In the genomic region with DNA sequence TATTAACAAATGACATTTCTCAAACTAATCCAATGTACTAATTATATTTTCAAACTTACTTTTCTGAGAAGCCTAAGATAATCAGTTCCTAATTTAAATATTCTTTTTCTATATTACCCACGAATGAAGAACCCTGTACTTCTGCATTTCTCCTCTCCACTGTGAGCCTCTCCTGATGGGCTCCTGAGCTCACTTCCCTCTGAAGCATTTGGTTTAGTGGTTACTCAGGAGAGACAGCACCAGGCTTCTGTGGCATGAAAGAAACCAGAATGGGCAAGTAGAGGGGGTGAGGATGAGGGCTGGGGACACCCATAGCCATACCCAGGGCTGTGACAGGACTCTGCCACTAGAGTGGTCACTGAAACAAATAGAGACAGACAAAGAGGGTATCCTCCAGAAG, we compare ENCODE assay signal across 22 mouse cellular contexts. TPM values are rescaled to one million over a fixed set of nuclear protein-coding genes. Genes with fewer than 3 reads are reported as not detected.
"Had no signal": no experiment of that assay in that cellular context is flagged by ENCODE, and none has a peak within 500 bp of the region (broad histone marks: within the 10 kb centered on the region; RNA-seq: fewer than 3 reads in every experiment).

No protein-coding gene starts in this region.

- H3K9me3 ChIP-seq: midbrain, embryonic 10.5 days; midbrain, embryonic 12.5 days; neural tube, embryonic 13.5 days; neural tube, embryonic 15.5 days; stomach, embryonic 15.5 days had no signal

- H3K36me3 ChIP-seq: midbrain, embryonic 10.5 days; midbrain, embryonic 12.5 days; neural tube, embryonic 13.5 days; neural tube, embryonic 15.5 days; stomach, embryonic 15.5 days had no signal

- H3K9ac ChIP-seq: liver, embryonic 14.5 days; lung, embryonic 14.5 days; midbrain, embryonic 12.5 days; neural tube, embryonic 13.5 days; neural tube, embryonic 15.5 days; stomach, embryonic 15.5 days had no signal

- H3K27me3 ChIP-seq: midbrain, embryonic 12.5 days; neural tube, embryonic 13.5 days; neural tube, embryonic 15.5 days; stomach, embryonic 15.5 days had no signal

- H3K4me1 ChIP-seq: midbrain, embryonic 10.5 days; midbrain, embryonic 12.5 days; neural tube, embryonic 13.5 days; neural tube, embryonic 15.5 days; stomach, embryonic 15.5 days had no signal

- H3K4me3 ChIP-seq: midbrain, embryonic 10.5 days; midbrain, embryonic 12.5 days; myocyte; neural tube, embryonic 13.5 days; neural tube, embryonic 15.5 days; stomach, embryonic 15.5 days had no signal

- DNase-seq: lung, adult 18-20 months; lung, embryonic 14.5 days; lung, postnatal 10 days; lung, postnatal 4 days; midbrain, embryonic 14.5 days; right cerebral cortex, postnatal 14 days; thymus, postnatal 14 days; thymus, postnatal 36 days had no signal

- H3K27ac ChIP-seq: liver, embryonic 14.5 days; midbrain, embryonic 10.5 days; midbrain, embryonic 12.5 days; neural tube, embryonic 13.5 days; neural tube, embryonic 15.5 days; stomach, embryonic 15.5 days; stomach, postnatal 0 days had no signal

- H3K4me2 ChIP-seq: lung, embryonic 14.5 days; midbrain, embryonic 12.5 days; neural tube, embryonic 13.5 days; neural tube, embryonic 15.5 days; stomach, embryonic 15.5 days had no signal

- ATAC-seq: midbrain, embryonic 16.5 days had no signal

RNA-seq across cellular contexts. Expression of a gene that starts 16.3 kb away (rescaled TPM):
- total RNA-seq: megakaryocyte-erythroid progenitor cell, adult 5-6 weeks had no signal
- polyA plus RNA-seq: liver, embryonic 14.5 days; liver, embryonic 16.5 days; lung, embryonic 14.5 days; lung, embryonic 16.5 days; midbrain, embryonic 12.5 days; midbrain, embryonic 14.5 days; myocyte; spleen, adult 2 months; stomach, embryonic 15.5 days; stomach, postnatal 0 days; thymus, postnatal 0 days had no signal

RNA-seq across cellular contexts. Expression of a gene that starts 19.7 kb away (rescaled TPM):
- total RNA-seq: megakaryocyte-erythroid progenitor cell, adult 5-6 weeks had no signal
- polyA plus RNA-seq: myocyte had no signal

RNA-seq across cellular contexts. Expression of a gene that starts 49.8 kb away (rescaled TPM):
- total RNA-seq: megakaryocyte-erythroid progenitor cell, adult 5-6 weeks had no signal
- polyA plus RNA-seq: liver, embryonic 16.5 days; myocyte had no signal
